Mouse (Mus musculus): Measurements from ENCODE around the gene Tcam1. TPM values are rescaled to one million over a fixed set of nuclear protein-coding genes. Genes with fewer than 3 reads are reported as not detected.

Gene Tcam1
- polyA plus RNA-seq, 1 experiment from 2014 or later = 0.26 TPM

GRCm38 (mm10) chr11:106302634-106303033 lies 26.2 kb downstream of the Tcam1 start:
- Histone ChIP-seq H3K4me1 (replicated peaks; ENCODE audit: control insufficient read depth, insufficient read depth, low read length) (no peaks in the 10 kb centered on the region), H3K9ac (ENCODE audit: low read length) (no peak overlapping the region), H3K9me3 (ENCODE audit: control insufficient read depth, low read length) (no peaks in the 10 kb centered on the region), H3K27me3 (replicated peaks; ENCODE audit: control insufficient read depth, insufficient read depth, low read length) (no peaks in the 10 kb centered on the region), H3K36me3 (ENCODE audit: control insufficient read depth, insufficient read depth, low read length) (no peaks in the 10 kb centered on the region), H3K27ac (ENCODE audit: low read depth) (no peak overlapping the region), H3K4me3 (ENCODE audit: low read depth, low read length) (no peak overlapping the region), H3K4me2 (ENCODE audit: low read length) (no peak overlapping the region)
- DNase-seq (ENCODE audit: low spot score) (peak; percentile 87), ATAC-seq (replicated peaks; ENCODE audit: low FRiP score, low TSS enrichment, low read depth) (0 out of 2 replicates have a peak, but pooled peaks have one; percentile 47)
- WGBS = 15% methylated on average over 2 of the region's 2 CpGs

- no peak for ATAC-seq (replicated peaks; ENCODE audit: low FRiP score, low TSS enrichment, low read depth)
- DNase-seq (ENCODE audit: low spot score) = no peak
- WGBS = 78% methylated on average over 10 of the region's 10 CpGs
These were observed 29.0 kb downstream of the Tcam1 start for GRCm38 (mm10) chr11:106305348-106306064.

DNA sequence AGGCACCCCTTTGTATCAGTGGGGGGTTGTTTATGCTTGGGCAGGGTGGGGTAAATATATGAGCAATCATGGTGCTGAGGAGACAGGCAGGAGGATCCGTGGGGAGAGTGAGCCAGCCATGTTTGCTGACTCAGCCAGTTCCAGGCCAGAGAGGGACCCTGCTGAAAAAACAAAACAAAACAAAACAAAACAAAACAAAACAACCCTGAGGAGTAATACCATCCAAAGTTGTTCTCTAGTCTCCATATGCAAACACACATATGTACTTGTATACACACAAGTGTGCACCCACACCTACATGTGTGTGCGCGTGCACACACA lies 29.6 kb downstream of the Tcam1 start:
- no peaks in the 10 kb centered on the region for H3K9me3 ChIP-seq (ENCODE audit: control insufficient read depth, low read length)
- H3K36me3 ChIP-seq (ENCODE audit: control insufficient read depth, insufficient read depth, low read length) = no peaks in the 10 kb centered on the region
- 85% methylated on average over 3 of the region's 3 CpGs for WGBS
- H3K27me3 ChIP-seq (replicated peaks; ENCODE audit: control insufficient read depth, insufficient read depth, low read length) = no peaks in the 10 kb centered on the region
- ATAC-seq (replicated peaks; ENCODE audit: low FRiP score, low TSS enrichment, low read depth) = no peak
- no peak overlapping the region for H3K9ac ChIP-seq (ENCODE audit: low read length)
- H3K4me2 ChIP-seq (ENCODE audit: low read length) = no peak overlapping the region
- DNase-seq (ENCODE audit: low spot score) = no peak
- no peak overlapping the region for H3K27ac ChIP-seq (ENCODE audit: low read depth)
- H3K4me3 ChIP-seq (ENCODE audit: low read depth, low read length) = no peak overlapping the region
- H3K4me1 ChIP-seq (replicated peaks; ENCODE audit: control insufficient read depth, insufficient read depth, low read length) = no peaks in the 10 kb centered on the region

More at GRCm38 (mm10) chr11:106305348-106306064, 29.0 kb downstream of the Tcam1 start:
- H3K27ac ChIP-seq (ENCODE audit: low read depth) = no peak overlapping the region
- no peak overlapping the region for H3K4me3 ChIP-seq (ENCODE audit: low read depth, low read length)
- no peaks in the 10 kb centered on the region for H3K9me3 ChIP-seq (ENCODE audit: control insufficient read depth, low read length)
- H3K27me3 ChIP-seq (replicated peaks; ENCODE audit: control insufficient read depth, insufficient read depth, low read length) = no peaks in the 10 kb centered on the region
- no peaks in the 10 kb centered on the region for H3K4me1 ChIP-seq (replicated peaks; ENCODE audit: control insufficient read depth, insufficient read depth, low read length)
- H3K4me2 ChIP-seq (ENCODE audit: low read length) = no peak overlapping the region
- H3K36me3 ChIP-seq (ENCODE audit: control insufficient read depth, insufficient read depth, low read length) = no peaks in the 10 kb centered on the region
- no peak overlapping the region for H3K9ac ChIP-seq (ENCODE audit: low read length)

GRCm38 (mm10) chr11:106306758-106307157 lies 30.3 kb downstream of the Tcam1 start:
- no peak for DNase-seq (ENCODE audit: low spot score)

GRCm38 (mm10) chr11:106307432-106307831 lies 31.0 kb downstream of the Tcam1 start:
- 62% methylated on average over 5 of the region's 5 CpGs for WGBS
- no peak for ATAC-seq (replicated peaks; ENCODE audit: low FRiP score, low TSS enrichment, low read depth)
- H3K4me2 ChIP-seq (ENCODE audit: low read length) = no peak overlapping the region

More at GRCm38 (mm10) chr11:106306758-106307157, 30.3 kb downstream of the Tcam1 start:
- ATAC-seq (replicated peaks; ENCODE audit: low FRiP score, low TSS enrichment, low read depth) = no peak
- H3K27me3 ChIP-seq (replicated peaks; ENCODE audit: control insufficient read depth, insufficient read depth, low read length) = no peaks in the 10 kb centered on the region
- no peak overlapping the region for H3K27ac ChIP-seq (ENCODE audit: low read depth)
- H3K4me2 ChIP-seq (ENCODE audit: low read length) = no peak overlapping the region
- no peak overlapping the region for H3K4me3 ChIP-seq (ENCODE audit: low read depth, low read length)
- no peaks in the 10 kb centered on the region for H3K4me1 ChIP-seq (replicated peaks; ENCODE audit: control insufficient read depth, insufficient read depth, low read length)
- H3K9me3 ChIP-seq (ENCODE audit: control insufficient read depth, low read length) = no peaks in the 10 kb centered on the region
- H3K9ac ChIP-seq (ENCODE audit: low read length) = no peak overlapping the region
- 87% methylated on average over 9 of the region's 9 CpGs for WGBS
- H3K36me3 ChIP-seq (ENCODE audit: control insufficient read depth, insufficient read depth, low read length) = no peaks in the 10 kb centered on the region

DNA sequence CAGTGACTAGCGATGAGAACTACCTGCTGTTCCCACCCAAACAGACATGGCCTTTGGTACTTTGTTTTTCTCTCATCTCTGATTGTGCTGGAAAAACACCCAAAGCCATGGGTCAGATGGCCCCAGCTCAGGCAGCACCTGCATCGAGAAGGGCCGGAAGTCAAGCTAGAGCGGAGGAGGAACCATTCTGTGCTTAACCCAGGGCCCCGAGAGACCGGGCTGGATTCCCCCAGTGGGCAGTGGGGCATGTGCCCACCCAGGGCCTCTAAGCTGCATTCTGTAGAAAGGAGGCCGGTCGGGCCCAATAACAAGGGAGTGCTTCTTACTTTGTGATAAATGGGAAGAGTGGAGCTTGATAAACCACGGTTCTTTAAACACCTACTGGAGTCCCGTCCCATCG lies 31.7 kb downstream of the Tcam1 start:
- WGBS = 82% methylated on average over 11 of the region's 11 CpGs
- Histone ChIP-seq H3K27ac (ENCODE audit: low read depth) (no peak overlapping the region), H3K27me3 (replicated peaks; ENCODE audit: control insufficient read depth, insufficient read depth, low read length) (no peaks in the 10 kb centered on the region), H3K4me2 (ENCODE audit: low read length) (no peak overlapping the region), H3K36me3 (ENCODE audit: control insufficient read depth, insufficient read depth, low read length) (no peaks in the 10 kb centered on the region), H3K9ac (ENCODE audit: low read length) (no peak overlapping the region), H3K4me3 (ENCODE audit: low read depth, low read length) (no peak overlapping the region), H3K9me3 (ENCODE audit: control insufficient read depth, low read length) (no peaks in the 10 kb centered on the region), H3K4me1 (replicated peaks; ENCODE audit: control insufficient read depth, insufficient read depth, low read length) (no peaks in the 10 kb centered on the region)
- no peak for ATAC-seq (replicated peaks; ENCODE audit: low FRiP score, low TSS enrichment, low read depth)
- DNase-seq (ENCODE audit: low spot score) = no peak

More at GRCm38 (mm10) chr11:106307432-106307831, 31.0 kb downstream of the Tcam1 start:
- no peak for DNase-seq (ENCODE audit: low spot score)
- Histone ChIP-seq H3K9me3 (ENCODE audit: control insufficient read depth, low read length) (no peaks in the 10 kb centered on the region), H3K4me3 (ENCODE audit: low read depth, low read length) (no peak overlapping the region), H3K27me3 (replicated peaks; ENCODE audit: control insufficient read depth, insufficient read depth, low read length) (no peaks in the 10 kb centered on the region), H3K4me1 (replicated peaks; ENCODE audit: control insufficient read depth, insufficient read depth, low read length) (no peaks in the 10 kb centered on the region), H3K36me3 (ENCODE audit: control insufficient read depth, insufficient read depth, low read length) (no peaks in the 10 kb centered on the region), H3K27ac (ENCODE audit: low read depth) (no peak overlapping the region), H3K9ac (ENCODE audit: low read length) (no peak overlapping the region)

- Histone ChIP-seq H3K9ac (ENCODE audit: low read length) (no peak overlapping the region), H3K27ac (ENCODE audit: low read depth) (no peak overlapping the region), H3K4me3 (ENCODE audit: low read depth, low read length) (no peak overlapping the region), H3K36me3 (ENCODE audit: control insufficient read depth, insufficient read depth, low read length) (no peaks in the 10 kb centered on the region), H3K9me3 (ENCODE audit: control insufficient read depth, low read length) (no peaks in the 10 kb centered on the region), H3K27me3 (replicated peaks; ENCODE audit: control insufficient read depth, insufficient read depth, low read length) (no peaks in the 10 kb centered on the region), H3K4me1 (replicated peaks; ENCODE audit: control insufficient read depth, insufficient read depth, low read length) (peaks cover 9% of the 10 kb centered on the region), H3K4me2 (ENCODE audit: low read length) (no peak overlapping the region)
- WGBS = 65% methylated on average over 5 of the region's 5 CpGs
- DNase-seq (ENCODE audit: low spot score) = no peak
- ATAC-seq (replicated peaks; ENCODE audit: low FRiP score, low TSS enrichment, low read depth) = no peak
These were observed 33.7 kb downstream of the Tcam1 start for GRCm38 (mm10) chr11:106310123-106310522.

DNA sequence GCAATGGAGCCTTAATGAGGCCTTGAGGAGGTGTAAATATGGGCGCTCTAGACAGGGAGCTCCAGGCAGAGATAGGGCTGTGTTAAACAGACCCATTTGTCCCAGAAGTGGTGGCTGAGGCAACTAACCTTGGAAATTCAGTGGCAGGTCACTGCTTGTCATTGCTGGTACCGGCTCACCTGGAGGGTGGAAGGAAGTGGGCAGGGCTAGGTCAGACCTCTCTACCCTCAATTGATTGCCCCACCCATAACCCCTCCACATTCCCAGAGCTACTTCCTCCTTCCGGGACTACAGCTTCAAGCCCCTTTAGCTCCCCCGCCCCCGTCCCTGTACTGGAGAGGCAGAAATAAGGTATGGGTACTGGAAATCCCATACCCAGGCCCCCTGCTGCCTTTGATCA lies 37.1 kb downstream of the Tcam1 start:
- DNase-seq (ENCODE audit: low spot score) = no peak
- Histone ChIP-seq H3K36me3 (ENCODE audit: control insufficient read depth, insufficient read depth, low read length) (no peaks in the 10 kb centered on the region), H3K4me3 (ENCODE audit: low read depth, low read length) (no peak overlapping the region), H3K9ac (ENCODE audit: low read length) (no peak overlapping the region), H3K27ac (ENCODE audit: low read depth) (no peak overlapping the region), H3K4me1 (replicated peaks; ENCODE audit: control insufficient read depth, insufficient read depth, low read length) (peaks cover 13% of the 10 kb centered on the region), H3K27me3 (replicated peaks; ENCODE audit: control insufficient read depth, insufficient read depth, low read length) (no peaks in the 10 kb centered on the region), H3K9me3 (ENCODE audit: control insufficient read depth, low read length) (no peaks in the 10 kb centered on the region), H3K4me2 (ENCODE audit: low read length) (no peak overlapping the region)
- peak; percentile 78; the same call in 1 of the 2 replicates for ATAC-seq (replicated peaks; ENCODE audit: low FRiP score, low TSS enrichment, low read depth)
- 56% methylated on average over 5 of the region's 5 CpGs for WGBS

- H3K27ac ChIP-seq (ENCODE audit: low read depth) = no peak within 1 kb of the TSS
- no peak within 1 kb of the TSS for H3K9ac ChIP-seq (ENCODE audit: low read length)
- no peak within 1 kb of the TSS for H3K4me2 ChIP-seq (ENCODE audit: low read length)
- no peaks in the 10 kb centered on the region for H3K9me3 ChIP-seq (ENCODE audit: control insufficient read depth, low read length)
- no peaks in the 10 kb centered on the region for H3K36me3 ChIP-seq (ENCODE audit: control insufficient read depth, insufficient read depth, low read length)
- H3K4me1 ChIP-seq (replicated peaks; ENCODE audit: control insufficient read depth, insufficient read depth, low read length) = peaks cover 19% of the 10 kb centered on the region
- DNase-seq (ENCODE audit: low spot score) (no peak), ATAC-seq (replicated peaks; ENCODE audit: low FRiP score, low TSS enrichment, low read depth) (no peak)
- no peak within 1 kb of the TSS for H3K4me3 ChIP-seq (ENCODE audit: low read depth, low read length)
- 52% methylated on average over 9 of the region's 9 CpGs for WGBS
- H3K27me3 ChIP-seq (replicated peaks; ENCODE audit: control insufficient read depth, insufficient read depth, low read length) = no peaks in the 10 kb centered on the region
These were observed 37.9 kb downstream of the Tcam1 start, which contains the start of gene Cd79b for GRCm38 (mm10) chr11:106314333-106314812. TSS of gene Cd79b (minus strand) at chr11:106314762.

Measured in intestine, embryonic 14.5 days (tissue).